Mouse (Mus musculus): ENCODE measurements around the gene Tbx19. TPM values are rescaled to one million over a fixed set of nuclear protein-coding genes. Genes with fewer than 3 reads are reported as not detected.

Gene Tbx19
- 0.18 and 0.23 TPM in 2 replicates for polyA plus RNA-seq (2012)

DNA sequence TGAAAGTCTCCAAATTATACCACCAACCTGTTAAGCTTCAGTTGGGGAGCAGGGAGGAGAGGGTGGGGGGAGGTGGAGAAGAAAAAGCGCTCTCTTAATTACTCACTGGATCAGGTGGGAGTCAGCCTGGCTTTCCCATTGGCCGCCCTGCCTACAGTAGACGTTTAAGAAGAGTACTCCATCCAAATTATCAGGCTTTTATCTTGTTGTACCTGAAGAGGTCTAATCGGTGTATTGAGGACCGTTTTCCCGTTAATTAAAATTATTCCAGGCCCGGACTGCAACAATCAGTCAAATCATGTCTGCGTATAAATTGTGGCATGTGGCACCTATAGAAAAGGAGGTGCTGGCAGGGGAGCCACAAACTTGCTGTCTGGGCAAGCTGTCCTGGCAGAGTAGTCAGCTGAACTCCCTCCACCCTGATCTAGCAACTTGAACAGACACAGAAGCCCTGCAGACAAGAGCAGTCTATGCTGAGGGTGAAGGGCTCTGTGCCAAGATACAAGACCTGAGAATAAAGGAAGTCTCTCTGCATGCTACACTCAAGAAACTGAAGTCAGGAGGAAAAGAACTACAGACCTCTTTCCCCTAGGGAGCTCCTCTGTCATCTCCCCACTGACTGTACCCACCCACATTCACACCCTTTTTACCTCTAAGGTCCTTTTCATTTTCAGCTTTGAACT, at the start of gene Tbx19:
TSS of gene Tbx19 (minus strand) at position 51 of the 683 bp plus-strand sequence.

DNA sequence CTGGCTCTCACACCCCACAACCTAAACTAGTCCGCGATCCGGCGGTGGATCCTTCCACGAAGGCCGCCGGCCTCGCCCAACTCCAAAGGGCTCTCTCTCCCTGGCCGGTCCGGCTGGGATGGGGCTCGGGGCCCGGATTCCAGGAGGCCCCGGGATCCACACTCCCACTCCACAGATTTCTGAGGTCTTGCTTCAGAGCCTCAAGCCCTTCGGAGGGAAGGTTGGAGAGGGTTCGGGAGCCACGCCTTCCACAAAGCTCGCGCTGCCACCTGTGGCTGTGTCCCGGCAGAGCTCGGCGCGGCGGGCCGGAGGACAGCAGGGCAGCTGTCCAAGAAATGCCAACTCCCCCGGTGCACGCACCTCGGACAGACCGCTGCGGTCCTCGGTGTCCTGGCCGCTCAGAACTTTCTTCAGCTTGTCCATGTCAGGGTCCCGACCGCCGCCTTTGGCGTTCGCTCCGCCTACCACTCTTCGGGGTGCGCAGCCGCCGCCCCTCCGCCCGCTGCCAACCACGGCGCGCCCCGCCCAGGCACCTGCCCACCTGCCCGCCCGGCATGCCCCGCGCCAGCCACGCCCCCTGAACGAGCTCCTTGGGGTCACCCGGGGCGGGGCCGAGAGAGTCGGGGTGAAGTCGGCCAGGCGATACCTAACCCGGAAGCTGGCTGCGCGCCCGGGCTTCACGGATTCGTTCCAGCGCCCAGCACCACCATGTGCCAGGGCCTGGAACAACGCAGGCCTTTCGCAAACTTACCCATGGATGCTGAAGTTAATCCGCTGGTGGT, 33.5 kb upstream of the Tbx19 start, which contains the start of gene Sft2d2:
TSS of gene Sft2d2 (minus strand) at position 559 of the 782 bp plus-strand sequence.

Other genes starting within 250 kb of the Tbx19 start
- gene Xcl1, start 225.2 kb downstream of the Tbx19 start, polyA plus RNA-seq (2012), result 2.4 and 3.3 TPM in 2 replicates
- 2.9 and 3.3 TPM in 2 replicates for gene Sft2d2, start 33.7 kb upstream of the Tbx19 start, polyA plus RNA-seq (2012)
- 12.5 and 15.4 TPM in 2 replicates for gene Tiprl, start 76.2 kb upstream of the Tbx19 start, polyA plus RNA-seq (2012)
- gene Gpr161, start 135.0 kb upstream of the Tbx19 start, polyA plus RNA-seq (2012), result 0.20 and 0.29 TPM in 2 replicates

Measured in megakaryocyte-erythroid progenitor cell, adult 5 weeks (primary cell).